Mouse (Mus musculus) CH12.LX (cell line): ENCODE results near the gene Psmb8. TPM values are rescaled to one million over a fixed set of nuclear protein-coding genes. Genes with fewer than 3 reads are reported as not detected.

Source experiments
- DNase-seq: peaks from one replicate; pipeline ENCODE4 v3.0.0-alpha.2; 2013; ENCODE audit errors: extremely low read depth
- H3K27ac ChIP-seq: 2 replicates; pipeline ENCODE4 v1.5.1; 2012; ENCODE audit warnings: low read depth, mild to moderate bottlenecking, control low read depth, moderate library complexity; ENCODE audit not compliant: insufficient read depth
- H3K27me3 ChIP-seq: replicated peaks from 2 replicates; pipeline ENCODE3; 2012; ENCODE audit warnings: inconsistent platforms
- H3K36me3 ChIP-seq, 2 experiments: replicated peaks in 1 of 2; 2 replicates each; pipeline versions ENCODE3 to v1.6.1; 2012; ENCODE audit warnings: inconsistent platforms in 1 of 2, low read length in 1 of 2, mild to moderate bottlenecking in 1 of 2, mixed read lengths in 1 of 2, moderate library complexity in 1 of 2; ENCODE audit not compliant: control insufficient read depth in 1 of 2, insufficient read depth in 1 of 2
- H3K4me1 ChIP-seq, 2 experiments: 2 replicates each; pipeline ENCODE4 v1.6.1; 2012; ENCODE audit warnings: inconsistent platforms in 1 of 2, moderate library complexity in 1 of 2; ENCODE audit not compliant: insufficient read depth in 2 of 2, control insufficient read depth in 1 of 2
- H3K4me2 ChIP-seq: 2 replicates; pipeline ENCODE4 v1.6.1; 2012; ENCODE audit warnings: low read depth, mild to moderate bottlenecking, control low read depth; ENCODE audit not compliant: poor library complexity, insufficient read depth, severe bottlenecking
- H3K4me3 ChIP-seq, 3 experiments: fragments of 150-350 bp in 1 of 3; sonication (generic) in 1 of 3; replicated peaks in 1 of 3; 2 replicates each; pipeline versions ENCODE3 to v1.5.1; 2011 to 2012; ENCODE audit warnings: low read depth in 2 of 3, low read length in 2 of 3, mild to moderate bottlenecking in 2 of 3, moderate library complexity in 2 of 3, control low read depth in 1 of 3, improper control_type of control experiment in 1 of 3, inconsistent platforms in 1 of 3, mixed read lengths in 1 of 3; ENCODE audit not compliant: poor library complexity in 1 of 3
- H3K79me2 ChIP-seq: replicated peaks from 2 replicates; pipeline ENCODE4 v1.6.1; 2012; ENCODE audit warnings: mild to moderate bottlenecking, moderate library complexity; ENCODE audit not compliant: control insufficient read depth, poor library complexity, insufficient read depth, severe bottlenecking; ENCODE audit errors: extremely low read depth
- H3K9ac ChIP-seq: 2 replicates; pipeline ENCODE4 v1.6.1; 2012; ENCODE audit warnings: low read depth, mild to moderate bottlenecking, control low read depth, moderate library complexity; ENCODE audit not compliant: insufficient read depth
- H3K9me3 ChIP-seq: replicated peaks from 2 replicates; pipeline ENCODE3; 2012; ENCODE audit warnings: low read length, inconsistent platforms, mixed read lengths
- BHLHE40 ChIP-seq: IDR thresholded peaks from 2 replicates; pipeline ENCODE4 v1.6.1; 2011; ENCODE audit warnings: mild to moderate bottlenecking, low read depth, low read length, improper control_type of control experiment
- CHD1 ChIP-seq: IDR thresholded peaks from 2 replicates; pipeline ENCODE4 v1.6.1; 2012; ENCODE audit warnings: low read depth, low read length, improper control_type of control experiment, inconsistent platforms
- CTCF ChIP-seq, 2 experiments: IDR thresholded peaks in 1 of 2; conservative IDR thresholded peaks in 1 of 2; 2 replicates each; pipeline ENCODE4 v1.5.1; 2011 to 2012; ENCODE audit warnings: low read depth in 2 of 2, low read length in 2 of 2, improper control_type of control experiment in 1 of 2, inconsistent platforms in 1 of 2, mild to moderate bottlenecking in 1 of 2, moderate library complexity in 1 of 2
- EP300 ChIP-seq: IDR thresholded peaks from 2 replicates; pipeline ENCODE4 v1.6.1; 2011; ENCODE audit warnings: low read length, improper control_type of control experiment
- ETS1 ChIP-seq: conservative IDR thresholded peaks from 2 replicates; pipeline ENCODE4 v1.6.1; 2012; ENCODE audit warnings: low read depth, mild to moderate bottlenecking, inconsistent platforms, low read length, improper control_type of control experiment, moderate library complexity
- GABPA ChIP-seq: IDR thresholded peaks from 2 replicates; pipeline ENCODE4 v1.6.1; 2012; ENCODE audit warnings: low read depth, low read length, improper control_type of control experiment, inconsistent platforms; ENCODE audit not compliant: insufficient replicate concordance
- HCFC1 ChIP-seq: IDR thresholded peaks from 2 replicates; pipeline ENCODE4 v1.6.1; 2012; ENCODE audit warnings: low read depth, mild to moderate bottlenecking, inconsistent platforms, low read length, improper control_type of control experiment
- JUN ChIP-seq: IDR thresholded peaks from 2 replicates; pipeline ENCODE4 v1.6.1; 2011; ENCODE audit warnings: low read depth, mild to moderate bottlenecking, low read length, improper control_type of control experiment, moderate library complexity; ENCODE audit not compliant: insufficient read depth
- JUND ChIP-seq: conservative IDR thresholded peaks from 2 replicates; pipeline ENCODE4 v1.6.1; 2011; ENCODE audit warnings: low read depth, low read length, improper control_type of control experiment
- KAT2A ChIP-seq: IDR thresholded peaks from 2 replicates; pipeline ENCODE4 v1.6.1; 2012; ENCODE audit warnings: low read length, improper control_type of control experiment, inconsistent platforms; ENCODE audit not compliant: insufficient replicate concordance
- MAFK ChIP-seq: IDR thresholded peaks from 2 replicates; pipeline ENCODE4 v1.6.1; 2011; ENCODE audit warnings: low read length, improper control_type of control experiment; ENCODE audit not compliant: insufficient replicate concordance
- MAZ ChIP-seq: IDR thresholded peaks from 2 replicates; pipeline ENCODE4 v1.6.1; 2012; ENCODE audit warnings: low read depth, mild to moderate bottlenecking, inconsistent platforms, low read length, improper control_type of control experiment, moderate library complexity
- MEF2A ChIP-seq: IDR thresholded peaks from 2 replicates; pipeline ENCODE4 v1.6.1; 2014; ENCODE audit warnings: low read depth, mild to moderate bottlenecking, inconsistent platforms, low read length, improper control_type of control experiment, borderline replicate concordance
- MXI1 ChIP-seq: IDR thresholded peaks from 2 replicates; pipeline ENCODE4 v1.6.1; 2011; ENCODE audit warnings: mild to moderate bottlenecking, low read depth, low read length, improper control_type of control experiment
- MYC ChIP-seq: IDR thresholded peaks from 2 replicates; pipeline ENCODE4 v1.6.1; 2011; ENCODE audit warnings: low read depth, mild to moderate bottlenecking, improper control_type of control experiment, low read length
- NELFE ChIP-seq: IDR thresholded peaks from 2 replicates; pipeline ENCODE4 v1.6.1; 2011; ENCODE audit warnings: low read depth, low read length, improper control_type of control experiment
- NRF1 ChIP-seq: IDR thresholded peaks from 2 replicates; pipeline ENCODE4 v1.6.1; 2014; ENCODE audit warnings: low read depth, mild to moderate bottlenecking, inconsistent platforms, low read length, improper control_type of control experiment, moderate library complexity
- PAX5 ChIP-seq: IDR thresholded peaks from 2 replicates; pipeline ENCODE4 v1.6.1; 2012; ENCODE audit warnings: low read length, inconsistent platforms, mixed read lengths
- POLR2A ChIP-seq: IDR thresholded peaks from 2 replicates; pipeline ENCODE4 v1.6.1; 2011; ENCODE audit warnings: low read depth, mild to moderate bottlenecking, improper control_type of control experiment, low read length
- POLR2AphosphoS2 ChIP-seq: IDR thresholded peaks from 2 replicates; pipeline ENCODE4 v1.6.1; 2011; ENCODE audit warnings: low read depth, low read length, improper control_type of control experiment
- RAD21 ChIP-seq: IDR thresholded peaks from 2 replicates; pipeline ENCODE4 v1.6.1; 2011; ENCODE audit warnings: low read depth, mild to moderate bottlenecking, low read length, improper control_type of control experiment, moderate library complexity
- SIN3A ChIP-seq: IDR thresholded peaks from 2 replicates; pipeline ENCODE4 v1.6.1; 2012; ENCODE audit warnings: low read length, improper control_type of control experiment, inconsistent platforms
- TBP ChIP-seq: conservative IDR thresholded peaks from 2 replicates; pipeline ENCODE4 v1.6.1; 2011; ENCODE audit warnings: low read depth, low read length, improper control_type of control experiment
- UBTF ChIP-seq: IDR thresholded peaks from 2 replicates; pipeline ENCODE4 v1.6.1; 2012; ENCODE audit warnings: low read depth, mild to moderate bottlenecking, inconsistent platforms, low read length, improper control_type of control experiment, moderate library complexity
- USF1 ChIP-seq: IDR thresholded peaks from 2 replicates; pipeline ENCODE4 v1.6.1; 2014; ENCODE audit warnings: low read depth, mild to moderate bottlenecking, inconsistent platforms, low read length, improper control_type of control experiment
- USF2 ChIP-seq: conservative IDR thresholded peaks from 2 replicates; pipeline ENCODE4 v1.6.1; 2011; ENCODE audit warnings: low read depth, low read length, improper control_type of control experiment
- ZC3H11A ChIP-seq: IDR thresholded peaks from 2 replicates; pipeline ENCODE4 v1.6.1; 2012; ENCODE audit warnings: low read depth, mild to moderate bottlenecking, inconsistent platforms, low read length, improper control_type of control experiment
- ZKSCAN1 ChIP-seq: IDR thresholded peaks from 2 replicates; pipeline ENCODE4 v1.6.1; 2012; ENCODE audit warnings: low read depth, inconsistent platforms, low read length, improper control_type of control experiment, borderline replicate concordance
- ZMIZ1 ChIP-seq: IDR thresholded peaks from 2 replicates; pipeline ENCODE4 v1.6.1; 2012; ENCODE audit warnings: low read depth, mild to moderate bottlenecking, inconsistent platforms, low read length, improper control_type of control experiment
- ZNF384 ChIP-seq: IDR thresholded peaks from 2 replicates; pipeline ENCODE4 v1.6.1; 2012; ENCODE audit warnings: low read depth, low read length, improper control_type of control experiment, inconsistent platforms
- dilution Hi-C: fragments of 300-500 bp; cut with MboI; formaldehyde crosslinking; loops from 2 replicates; pipeline ENCODE4 v1.14.3; 2020; ENCODE audit warnings: low sequenced_read_pairs; ENCODE audit not compliant: extremely low pct_unique_long_range_greater_than_20kb, extremely low pct_ligation_motif_present
- in situ Hi-C: fragments of 300-500 bp; cut with MboI; formaldehyde crosslinking; loops from 3 replicates; pipeline ENCODE4 v1.14.3; 2019; ENCODE audit warnings: low sequenced_read_pairs, low pct_ligation_motif_present, low pct_unique_long_range_greater_than_20kb, mixed read lengths
- polyA plus RNA-seq: library from polyadenylated mRNA; unstranded; fragments of >175 nt; gene quantifications from 2 replicates; pipeline ENCODE4 v1.2.1, GENCODE M21; 2012; ENCODE audit warnings: low read depth; ENCODE audit not compliant: insufficient read length
- total RNA-seq, 2 experiments: library from RNA; depleted of rRNA; stranded (reverse); fragments of 300-350 nt in 1 of 2; fragments of >200 nt in 1 of 2; gene quantifications; 2 replicates each; pipeline ENCODE4 v1.2.3; 2012 to 2014

Psmb8 gene
- total and polyA plus RNA-seq, 3 experiments: 652 to 989 (median 857) TPM

DNA sequence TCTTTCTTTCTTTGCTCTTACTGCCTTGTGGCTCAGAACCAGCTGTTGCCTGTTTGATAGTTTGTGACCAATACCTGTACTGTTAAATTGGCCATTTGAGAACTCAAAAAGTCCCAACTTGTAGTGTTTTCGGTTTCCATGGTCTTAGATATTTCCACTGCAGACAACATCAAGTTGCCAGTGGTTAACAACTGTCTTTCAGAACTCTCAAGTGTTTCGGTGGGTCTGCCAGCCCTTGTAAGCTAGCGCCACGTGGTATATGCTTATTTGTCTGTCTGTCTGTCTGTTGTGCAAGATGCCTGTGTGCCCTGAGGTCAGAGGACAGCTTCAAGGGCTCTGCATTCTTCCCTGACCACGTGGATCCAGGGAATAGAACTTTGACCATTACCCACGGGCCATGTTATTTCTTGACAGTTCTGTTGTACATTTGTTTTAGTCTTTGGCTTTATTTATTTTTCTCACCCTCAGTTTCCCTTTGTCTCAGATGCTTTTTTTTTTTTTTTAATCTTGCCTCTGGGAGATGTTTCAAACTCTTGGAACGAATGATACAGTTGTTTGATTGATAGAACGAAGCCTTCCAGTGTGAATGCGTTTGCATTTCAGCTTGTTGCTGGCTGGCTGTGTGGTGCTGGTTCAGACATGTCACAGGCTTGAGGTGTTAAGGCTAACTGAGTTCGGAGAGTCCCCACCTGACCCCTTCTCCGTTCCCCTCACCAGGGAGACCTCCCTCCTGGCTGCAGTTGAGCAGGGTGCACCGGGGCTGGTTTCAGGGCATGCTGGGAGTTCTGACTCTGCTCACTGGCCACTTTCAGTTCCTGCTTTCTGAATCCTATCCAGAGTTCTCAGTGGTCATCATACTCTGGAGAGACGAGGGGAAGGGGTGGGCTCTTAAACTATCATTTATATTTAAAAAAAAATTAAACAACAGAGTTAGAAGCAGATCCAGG is 17.3 kb upstream of the Psmb8 start (continued):
- peak; percentile 94 for TF ChIP-seq EP300
- TF ChIP-seq NRF1: 0 out of 2 replicates have a peak, but pooled peaks have one; percentile 26
- TF ChIP-seq UBTF: peak; percentile 97
- TF ChIP-seq MEF2A: peak; percentile 75
- peak; percentile 52 for TF ChIP-seq USF2
- peak; percentile 84 for TF ChIP-seq JUN
- peak; percentile 58; the same call in 1 of the 2 replicates for TF ChIP-seq TBP
- TF ChIP-seq CHD1: no peak; the same call in none of the 2 replicates
- no peak for TF ChIP-seq CTCF (conservative IDR thresholded peaks at IDR 0.05 in 1 of 2, IDR thresholded peaks at IDR 0.05 in 1 of 2; ENCODE audit: low read depth in 2 of 2, low read length in 2 of 2)
- peak; percentile 33; the same call in 1 of the 2 replicates for TF ChIP-seq HCFC1
- peak; percentile 57 for TF ChIP-seq BHLHE40
- no peak for TF ChIP-seq ZC3H11A
- TF ChIP-seq MXI1: peak; percentile 96
- peak; percentile 94 for TF ChIP-seq POLR2AphosphoS2
- TF ChIP-seq MAFK: peak; percentile 20; the same call in 1 of the 2 replicates
- TF ChIP-seq NELFE: peak; percentile 71
- peak; percentile 27; the same call in 1 of the 2 replicates for TF ChIP-seq MAZ
- peak; percentile 71 for TF ChIP-seq USF1
- TF ChIP-seq PAX5: no peak
- 0 out of 2 replicates have a peak, but pooled peaks have one; percentile 42 for TF ChIP-seq KAT2A
- no peak for TF ChIP-seq RAD21
- TF ChIP-seq POLR2A: peak; percentile 57
- TF ChIP-seq SIN3A: peak; percentile 94

GRCm38 (mm10) chr17:34183564-34184219 is 13.8 kb upstream of the Psmb8 start:
- Histone ChIP-seq H3K4me3 (no peak overlapping the region), H3K4me1 (peaks cover 17 to 61% of the 10 kb centered on the region in 2 experiments; a peak in 3 of 4 replicates), H3K9me3 (no peaks in the 10 kb centered on the region), H3K36me3 (peaks cover 27 to 44% of the 10 kb centered on the region in 2 experiments)
- no peak for TF ChIP-seq MAZ
- TF ChIP-seq GABPA: no peak
- no peak for TF ChIP-seq TBP
- TF ChIP-seq JUND: no peak
- no peak for TF ChIP-seq HCFC1
- no peak for TF ChIP-seq ZKSCAN1
- no peak for TF ChIP-seq UBTF
- no peak for TF ChIP-seq EP300
- TF ChIP-seq ZNF384: no peak
- TF ChIP-seq CTCF (conservative IDR thresholded peaks at IDR 0.05 in 1 of 2, IDR thresholded peaks at IDR 0.05 in 1 of 2; ENCODE audit: low read depth in 2 of 2, low read length in 2 of 2): no peak
- TF ChIP-seq JUN: no peak
- no peak for TF ChIP-seq MXI1
- TF ChIP-seq RAD21: no peak
- no peak for TF ChIP-seq MYC
- TF ChIP-seq CHD1: no peak
- TF ChIP-seq PAX5: no peak
- no peak for TF ChIP-seq ETS1
- no peak for TF ChIP-seq MEF2A
- TF ChIP-seq ZMIZ1: no peak
- TF ChIP-seq, all 38 proteins: peak for 0
- DNase-seq: no peak
- in situ Hi-C loops: no loop called here
- dilution Hi-C loops: no loop called here
- Histone ChIP-seq H3K4me2 (no peak overlapping the region), H3K79me2 (peaks cover 52% of the 10 kb centered on the region), H3K27ac (0 out of 2 replicates have a peak overlapping the region, but pooled peaks have one; percentile 1), H3K27me3 (no peaks in the 10 kb centered on the region), H3K9ac (no peak overlapping the region)
